Mouse (Mus musculus) ES-E14 (cell line): ENCODE results near the gene Rbpj.

Experiments used
- CHD2 ChIP-seq: IDR thresholded peaks from 2 replicates; pipeline ENCODE4 v1.6.1; 2014; ENCODE audit warnings: mild to moderate bottlenecking, low read depth, low read length, inconsistent platforms
- HCFC1 ChIP-seq: IDR thresholded peaks from 2 replicates; pipeline ENCODE4 v1.6.1; 2012; ENCODE audit warnings: low read length, inconsistent platforms, borderline replicate concordance; ENCODE audit not compliant: insufficient read depth
- MAFK ChIP-seq: IDR thresholded peaks from 2 replicates; pipeline ENCODE4 v1.6.1; 2014; ENCODE audit warnings: mild to moderate bottlenecking, low read depth, low read length, inconsistent platforms; ENCODE audit not compliant: insufficient read depth

GRCm38 (mm10) chr5:53524831-53525230 is 58.9 kb downstream of the Rbpj start:
- TF ChIP-seq HCFC1 (no peak), CHD2 (no peak), MAFK (no peak)
